Mouse (Mus musculus) CD4-positive, CD25-positive, alpha-beta regulatory T cell, adult 9 weeks (primary cell): ENCODE data around the gene Trit1. TPM values are rescaled to one million over a fixed set of nuclear protein-coding genes. Genes with fewer than 3 reads are reported as not detected.

Experiments
- polyA plus RNA-seq: library from polyadenylated mRNA; unstranded; fragments of 100-300 nt; shearing (Covaris generic); gene quantifications from one replicate; pipeline ENCODE4 v1.2.1, GENCODE M21; 2017

The Trit1 gene
- 28.0 TPM for polyA plus RNA-seq

DNA sequence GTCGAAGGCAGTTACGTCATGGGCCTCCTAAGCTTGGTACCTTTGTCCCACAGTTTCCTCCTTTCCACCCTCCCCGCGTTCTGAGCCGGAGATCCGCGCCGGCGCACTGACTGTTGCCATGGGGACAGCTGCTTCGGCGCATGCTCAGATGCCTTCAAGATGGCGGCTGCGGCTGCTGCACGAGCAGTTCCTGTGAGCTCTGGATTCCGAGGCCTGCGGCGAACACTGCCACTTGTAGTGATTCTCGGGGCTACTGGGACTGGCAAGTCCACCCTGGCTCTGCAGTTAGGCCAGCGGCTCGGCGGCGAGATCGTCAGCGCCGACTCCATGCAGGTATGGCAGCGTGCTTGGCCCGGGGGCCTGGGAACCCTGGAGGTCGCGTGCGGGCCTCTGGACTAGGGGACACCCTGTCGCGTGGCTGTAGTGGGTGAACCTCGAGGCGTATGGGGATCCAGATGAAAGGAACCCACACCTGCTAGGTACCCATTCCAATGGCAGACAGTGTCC lies at the start of gene Trit1:
TSS of gene Trit1 (plus strand) at position 147 of the 507 bp plus-strand sequence.

DNA sequence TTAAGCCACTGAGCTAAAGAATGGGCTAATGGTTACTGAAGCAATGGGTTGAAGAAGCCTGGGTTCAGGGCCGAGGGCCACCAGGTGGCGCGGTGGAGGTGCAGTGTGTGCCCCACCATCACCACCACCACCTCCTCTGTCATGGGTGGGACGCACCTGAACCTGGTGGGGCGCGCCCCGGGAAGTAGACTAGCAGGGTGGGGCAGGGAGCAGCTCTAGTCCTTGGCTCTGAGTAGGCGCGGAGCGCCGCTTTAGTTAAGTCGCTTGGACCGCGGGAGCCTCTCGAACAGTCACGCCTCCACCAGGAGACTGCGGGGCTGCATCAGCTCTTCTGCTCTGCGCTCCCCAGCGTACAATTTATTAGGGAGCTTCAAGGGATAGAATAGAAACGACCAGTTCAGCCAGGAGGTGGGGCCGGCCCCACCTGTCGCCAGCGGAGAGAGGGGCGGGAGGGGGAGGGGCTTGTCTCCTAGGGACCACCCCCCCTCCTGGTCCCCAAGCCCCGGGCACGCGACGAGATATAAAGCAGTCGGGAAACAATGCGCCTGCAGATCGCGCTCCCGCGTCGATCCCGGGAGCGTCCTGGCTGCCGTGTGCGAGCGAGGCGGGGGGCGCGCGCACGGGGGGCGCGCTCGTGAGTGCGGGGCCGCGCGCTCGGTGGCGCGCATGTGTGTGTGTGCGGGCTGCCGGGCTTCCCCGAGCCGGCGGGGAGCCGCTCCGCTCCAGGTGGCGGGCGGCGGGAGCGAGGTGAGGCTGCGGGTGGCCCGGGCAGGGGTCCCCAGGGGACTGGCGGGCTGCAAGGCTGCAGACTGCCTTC lies 20.8 kb upstream of the Trit1 start, which contains the start of gene Mycl:
TSS of gene Mycl (plus strand) at position 249 of the 817 bp plus-strand sequence.

Other genes with a start within 250 kb of the Trit1 start
- gene Ppt1, start 180.4 kb upstream of the Trit1 start, polyA plus RNA-seq: 115 TPM
- 193 TPM for gene Cap1, start 130.5 kb upstream of the Trit1 start, polyA plus RNA-seq
- 3.0 TPM for gene Mfsd2a, start 55.4 kb upstream of the Trit1 start, polyA plus RNA-seq
- not detected for gene Mycl, start 20.9 kb upstream of the Trit1 start, polyA plus RNA-seq
- 0.24 TPM for gene Bmp8b, start 88.6 kb downstream of the Trit1 start, polyA plus RNA-seq
- gene Oxct2b, start 99.7 kb downstream of the Trit1 start, polyA plus RNA-seq: not detected
- gene Ppie, start 123.4 kb downstream of the Trit1 start, polyA plus RNA-seq: 98.9 TPM
- not detected for gene Hpcal4, start 166.6 kb downstream of the Trit1 start, polyA plus RNA-seq
- gene Nt5c1a, start 184.9 kb downstream of the Trit1 start, polyA plus RNA-seq: not detected
- gene Heyl, start 217.0 kb downstream of the Trit1 start, polyA plus RNA-seq: 0.29 TPM
- gene Pabpc4, start 245.8 kb downstream of the Trit1 start, polyA plus RNA-seq: 4.9 TPM